Mouse (Mus musculus) midbrain, embryonic 14.5 days (tissue): ENCODE results near the gene Nedd9. TPM values are rescaled to one million over a fixed set of nuclear protein-coding genes. Genes with fewer than 3 reads are reported as not detected.

ENCODE experiments used
- ATAC-seq: fragments of 200-750 bp; cut with Nextera tagmentation; 2 replicates; pipeline ENCODE4 v1.8.0; 2017; ENCODE audit warnings: moderate number of reproducible peaks, moderate library complexity; ENCODE audit not compliant: low FRiP score, low TSS enrichment
- DNase-seq: peaks from one replicate; pipeline ENCODE4 v3.0.0-alpha.2; 2015
- H3K27ac ChIP-seq: fragments of 300-500 bp; sonication (generic); replicated peaks from 2 replicates; pipeline ENCODE4 v1.5.1; 2014; ENCODE audit warnings: mild to moderate bottlenecking, low read depth, low read length, moderate library complexity
- H3K27me3 ChIP-seq: fragments of 300-500 bp; sonication (generic); 2 replicates; pipeline ENCODE4 v1.6.1; 2014; ENCODE audit warnings: low read length, control low read depth, mixed read lengths; ENCODE audit not compliant: control insufficient read depth, insufficient read depth
- H3K36me3 ChIP-seq: fragments of 300-500 bp; sonication (generic); 2 replicates; pipeline ENCODE4 v1.6.1; 2014; ENCODE audit warnings: low read length, control low read depth; ENCODE audit not compliant: control insufficient read depth, insufficient read depth
- H3K4me1 ChIP-seq: fragments of 300-500 bp; sonication (generic); 2 replicates; pipeline ENCODE4 v1.6.1; 2014; ENCODE audit warnings: mild to moderate bottlenecking, antibody characterized with exemption, low read length, control low read depth; ENCODE audit not compliant: control insufficient read depth, insufficient read depth
- H3K4me2 ChIP-seq: fragments of 300-500 bp; sonication (generic); 2 replicates; pipeline ENCODE4 v1.6.1; 2014; ENCODE audit warnings: mild to moderate bottlenecking, low read length, moderate library complexity
- H3K4me3 ChIP-seq: fragments of 300-500 bp; sonication (generic); replicated peaks from 2 replicates; pipeline ENCODE4 v1.5.1; 2014; ENCODE audit warnings: low read depth, low read length
- H3K9ac ChIP-seq: fragments of 300-500 bp; sonication (generic); replicated peaks from 2 replicates; pipeline ENCODE4 v1.6.1; 2014; ENCODE audit warnings: mild to moderate bottlenecking, low read length, moderate library complexity
- H3K9me3 ChIP-seq: fragments of 300-500 bp; sonication (generic); 2 replicates; pipeline ENCODE4 v1.6.1; 2016; ENCODE audit warnings: low read length, control low read depth, mixed read lengths; ENCODE audit not compliant: control insufficient read depth
- WGBS: fragments of 180-500 bp; shearing (Covaris S2); extraction: QIAGEN DNeasy Blood & Tissue Kit; methylation state at CpG from one replicate; pipeline ENCODE4 v1.1.7; 2014; 5-methylcytosine and 5-hydroxymethylcytosine counted together
- polyA plus RNA-seq: library from polyadenylated mRNA; unstranded; fragments of >200 nt; fragmentation: Nextera tagmentation; extraction: Ambion mirVana; gene quantifications from 2 replicates; pipeline ENCODE4 v1.2.1, GENCODE M21; 2014

Gene Nedd9
- polyA plus RNA-seq, 1 experiment from 2014 or later, result 16.3 TPM

DNA sequence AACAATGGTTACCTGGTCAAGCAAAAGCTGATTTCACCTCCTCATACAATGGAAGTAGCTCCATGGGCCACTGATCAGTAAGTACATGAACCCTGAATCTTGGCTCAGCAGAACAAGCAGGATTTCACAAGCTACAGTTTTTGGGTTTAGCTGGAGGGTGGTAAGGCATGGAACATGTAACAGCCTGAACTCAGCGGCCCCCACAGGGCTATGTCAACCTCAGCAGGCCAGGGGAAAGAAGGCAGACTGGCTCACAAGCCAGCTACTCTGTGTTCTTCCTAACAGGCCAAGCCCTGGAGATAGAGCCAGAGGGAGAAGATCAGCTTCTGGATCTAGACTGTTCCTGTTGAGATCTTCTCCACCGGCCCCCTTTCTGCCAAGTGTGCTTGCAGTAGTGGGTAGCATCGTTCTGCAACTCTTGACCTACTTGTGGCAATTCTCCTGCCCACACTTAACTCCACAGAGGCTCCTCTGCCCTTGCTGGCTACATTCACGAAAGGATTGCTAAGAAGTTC, 107.2 kb downstream of the Nedd9 start:
- no peak overlapping the region for H3K4me3 ChIP-seq
- H3K4me1 ChIP-seq, result 0 out of 2 replicates have a peak, but pooled peaks cover 7% of the 10 kb centered on the region
- WGBS, result 94% methylated on average over 4 of the region's 4 CpGs
- no peaks in the 10 kb centered on the region for H3K9me3 ChIP-seq
- no peak overlapping the region for H3K4me2 ChIP-seq
- H3K36me3 ChIP-seq, result no peaks in the 10 kb centered on the region
- no peak overlapping the region for H3K27ac ChIP-seq
- no peaks in the 10 kb centered on the region for H3K27me3 ChIP-seq
- no peak overlapping the region for H3K9ac ChIP-seq
- ATAC-seq (no peak), DNase-seq (no peak)

DNA sequence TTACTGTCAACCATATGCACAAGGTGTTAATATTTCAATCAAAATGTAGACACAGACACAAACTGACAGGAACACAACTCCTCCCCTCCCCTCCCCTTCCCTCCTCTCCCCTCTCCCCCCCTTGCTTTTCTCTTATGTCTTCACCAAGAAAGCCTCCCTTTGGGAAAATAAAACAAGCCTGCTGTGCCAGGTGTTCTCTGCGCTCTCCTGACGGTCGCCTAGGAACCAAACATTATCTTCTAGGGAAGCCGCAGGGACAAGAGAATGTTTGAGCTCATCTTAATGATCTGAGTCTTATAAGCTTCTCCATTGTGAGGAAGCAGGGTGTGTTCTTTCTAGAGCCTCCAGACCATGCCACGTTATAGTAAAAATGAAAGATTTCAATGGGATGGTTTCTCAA, 108.7 kb downstream of the Nedd9 start:
- no peaks in the 10 kb centered on the region for H3K36me3 ChIP-seq
- H3K4me1 ChIP-seq, result 0 out of 2 replicates have a peak, but pooled peaks cover 7% of the 10 kb centered on the region
- no peak overlapping the region for H3K4me2 ChIP-seq
- no peak overlapping the region for H3K9ac ChIP-seq
- no peak for ATAC-seq
- H3K27me3 ChIP-seq, result no peaks in the 10 kb centered on the region
- DNase-seq, result no peak
- WGBS, result 49% methylated on average over 5 of the region's 5 CpGs
- no peak overlapping the region for H3K27ac ChIP-seq
- no peak overlapping the region for H3K4me3 ChIP-seq
- no peaks in the 10 kb centered on the region for H3K9me3 ChIP-seq

DNA sequence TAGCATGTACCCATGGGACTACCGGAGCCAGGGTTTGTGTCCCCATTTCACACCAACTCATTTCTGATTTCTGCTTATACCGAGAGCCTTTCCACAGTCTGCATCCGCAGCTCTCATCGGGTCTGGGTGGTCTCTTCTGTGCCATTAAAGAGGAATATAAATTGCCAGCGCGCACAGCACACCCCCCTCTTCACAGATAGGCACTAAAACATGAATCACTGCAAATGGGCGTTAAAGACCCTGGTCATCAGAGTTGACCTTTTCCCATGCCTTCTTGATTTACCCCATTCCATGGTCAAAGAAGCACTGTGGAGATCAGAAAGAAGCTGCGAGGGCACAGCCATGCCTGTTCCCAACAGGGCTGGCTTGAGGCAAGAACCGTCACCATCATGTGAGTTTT, 109.3 kb downstream of the Nedd9 start:
- H3K9ac ChIP-seq, result no peak overlapping the region
- no peaks in the 10 kb centered on the region for H3K9me3 ChIP-seq
- H3K27me3 ChIP-seq, result no peaks in the 10 kb centered on the region
- no peak overlapping the region for H3K4me2 ChIP-seq
- no peak overlapping the region for H3K27ac ChIP-seq
- H3K4me3 ChIP-seq, result no peak overlapping the region
- DNase-seq, result no peak
- 86% methylated on average over 9 of the region's 9 CpGs for WGBS
- H3K36me3 ChIP-seq, result no peaks in the 10 kb centered on the region
- H3K4me1 ChIP-seq, result 0 out of 2 replicates have a peak, but pooled peaks cover 7% of the 10 kb centered on the region
- no peak for ATAC-seq

GRCm38 (mm10) chr13:41377011-41377431, 110.1 kb downstream of the Nedd9 start:
- Histone ChIP-seq H3K36me3 (no peaks in the 10 kb centered on the region), H3K9me3 (no peaks in the 10 kb centered on the region), H3K9ac (no peak overlapping the region), H3K27me3 (no peaks in the 10 kb centered on the region), H3K4me3 (no peak overlapping the region), H3K4me2 (no peak overlapping the region), H3K4me1 (0 out of 2 replicates have a peak, but pooled peaks cover 7% of the 10 kb centered on the region), H3K27ac (no peak overlapping the region)
- WGBS, result 37% methylated on average over 2 of the region's 2 CpGs
- ATAC-seq, result no peak
- no peak for DNase-seq

DNA sequence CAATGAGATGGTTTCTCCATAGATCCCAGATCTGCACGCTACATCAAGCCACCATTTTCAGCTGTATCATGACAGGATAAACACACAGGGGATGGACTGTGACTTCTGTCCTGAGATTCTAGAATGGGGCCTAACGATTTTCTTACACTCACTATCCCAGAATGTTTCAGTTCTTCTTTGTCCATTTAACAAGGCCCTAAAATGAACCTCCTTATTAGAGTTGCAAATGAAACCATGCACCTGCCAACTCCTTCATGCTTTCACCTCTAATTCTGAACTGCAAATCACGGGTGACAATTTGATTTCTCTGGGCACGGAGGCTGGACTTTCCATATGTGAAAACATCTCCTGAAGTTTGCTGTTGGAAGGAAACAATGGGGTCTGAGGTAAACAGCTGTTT, 111.1 kb downstream of the Nedd9 start:
- Histone ChIP-seq H3K4me1 (0 out of 2 replicates have a peak, but pooled peaks cover 7% of the 10 kb centered on the region), H3K9ac (no peak overlapping the region), H3K4me2 (no peak overlapping the region), H3K9me3 (no peaks in the 10 kb centered on the region), H3K36me3 (no peaks in the 10 kb centered on the region), H3K27me3 (no peaks in the 10 kb centered on the region), H3K4me3 (no peak overlapping the region), H3K27ac (no peak overlapping the region)
- no peak for ATAC-seq
- 34% methylated on average over 4 of the region's 4 CpGs for WGBS
- DNase-seq, result no peak

GRCm38 (mm10) chr13:41375696-41376095, 111.5 kb downstream of the Nedd9 start:
- H3K36me3 ChIP-seq, result no peaks in the 10 kb centered on the region
- no peak overlapping the region for H3K27ac ChIP-seq
- 0 out of 2 replicates have a peak, but pooled peaks cover 7% of the 10 kb centered on the region for H3K4me1 ChIP-seq
- no peaks in the 10 kb centered on the region for H3K9me3 ChIP-seq
- no peak overlapping the region for H3K4me3 ChIP-seq
- 39% methylated on average over 6 of the region's 6 CpGs for WGBS
- H3K4me2 ChIP-seq, result no peak overlapping the region
- no peaks in the 10 kb centered on the region for H3K27me3 ChIP-seq
- DNase-seq, result no peak
- no peak; the same call in 1 of the 2 replicates for ATAC-seq
- no peak overlapping the region for H3K9ac ChIP-seq

GRCm38 (mm10) chr13:41374886-41375285, 112.3 kb downstream of the Nedd9 start:
- ATAC-seq (no peak), DNase-seq (no peak)
- Histone ChIP-seq H3K27me3 (no peaks in the 10 kb centered on the region), H3K4me1 (0 out of 2 replicates have a peak, but pooled peaks cover 7% of the 10 kb centered on the region), H3K9me3 (no peaks in the 10 kb centered on the region), H3K27ac (no peak overlapping the region), H3K4me3 (no peak overlapping the region), H3K4me2 (no peak overlapping the region), H3K36me3 (no peaks in the 10 kb centered on the region), H3K9ac (no peak overlapping the region)
- 95% methylated on average over 1 of the region's 1 CpGs for WGBS

GRCm38 (mm10) chr13:41372555-41373460, 114.4 kb downstream of the Nedd9 start:
- H3K36me3 ChIP-seq, result no peaks in the 10 kb centered on the region
- no peaks in the 10 kb centered on the region for H3K9me3 ChIP-seq
- no peak overlapping the region for H3K27ac ChIP-seq
- 76% methylated on average over 8 of the region's 8 CpGs for WGBS
- no peaks in the 10 kb centered on the region for H3K27me3 ChIP-seq
- H3K4me1 ChIP-seq, result 0 out of 2 replicates have a peak, but pooled peaks cover 7% of the 10 kb centered on the region
- no peak overlapping the region for H3K4me3 ChIP-seq
- no peak overlapping the region for H3K9ac ChIP-seq
- DNase-seq (no peak), ATAC-seq (no peak)
- no peak overlapping the region for H3K4me2 ChIP-seq
